Mouse (Mus musculus) liver, postnatal 0 days (tissue): ENCODE measurements around the gene Nsg2.

ENCODE experiments used
- CTCF ChIP-seq: sonication (generic); IDR thresholded peaks from 2 replicates; pipeline ENCODE4 v1.5.1; 2016; ENCODE audit warnings: antibody characterized with exemption, low read depth
- EP300 ChIP-seq: IDR thresholded peaks from 2 replicates; pipeline ENCODE4 v1.6.1; 2016; ENCODE audit warnings: antibody characterized with exemption, low read depth, mild to moderate bottlenecking

DNA sequence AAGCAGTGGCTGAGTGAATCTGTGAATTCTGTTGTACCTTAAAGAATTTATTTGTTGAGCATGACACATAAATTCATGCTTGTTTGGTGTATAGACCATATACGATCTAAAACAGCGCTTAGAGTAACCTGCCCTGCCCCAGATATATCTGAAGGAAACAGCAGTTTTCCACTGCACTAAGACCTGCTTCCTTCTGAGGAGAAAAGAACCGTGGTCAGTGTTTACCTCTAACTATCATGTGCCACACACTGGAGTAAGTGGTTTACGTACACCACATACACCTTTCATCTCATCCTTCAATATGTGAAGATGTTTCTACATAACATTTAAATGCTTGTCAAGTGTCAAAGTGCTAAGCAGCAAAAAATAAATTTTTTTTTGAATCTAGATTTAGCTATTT, 26.1 kb upstream of the Nsg2 start:
- no peak for TF ChIP-seq CTCF
- TF ChIP-seq EP300: no peak
